Mouse (Mus musculus) limb, embryonic 10.5 days (tissue): ENCODE results near the gene Fkbp5. TPM values are rescaled to one million over a fixed set of nuclear protein-coding genes. Genes with fewer than 3 reads are reported as not detected.

Experiments
- DNase-seq: peaks from one replicate; pipeline ENCODE4 v3.0.0-alpha.2; 2017; ENCODE audit warnings: low spot score
- H3K27ac ChIP-seq: fragments of 300-500 bp; sonication (generic); 2 replicates; pipeline ENCODE4 v1.5.1; 2016; ENCODE audit warnings: mild to moderate bottlenecking
- H3K27me3 ChIP-seq: fragments of 300-500 bp; sonication (generic); 2 replicates; pipeline ENCODE4 v1.6.1; 2016; ENCODE audit warnings: low read depth, mild to moderate bottlenecking; ENCODE audit not compliant: poor library complexity, severe bottlenecking
- H3K36me3 ChIP-seq: fragments of 300-500 bp; sonication (generic); 2 replicates; pipeline ENCODE4 v1.6.1; 2016; ENCODE audit warnings: mild to moderate bottlenecking, moderate library complexity
- H3K4me1 ChIP-seq: fragments of 300-500 bp; sonication (generic); 2 replicates; pipeline ENCODE4 v1.6.1; 2016
- H3K4me3 ChIP-seq: fragments of 300-500 bp; sonication (generic); 2 replicates; pipeline ENCODE4 v1.5.1; 2016; ENCODE audit warnings: mild to moderate bottlenecking, moderate library complexity
- H3K9me3 ChIP-seq: fragments of 300-500 bp; sonication (generic); replicated peaks from 2 replicates; pipeline ENCODE4 v1.6.1; 2016; ENCODE audit warnings: mild to moderate bottlenecking
- WGBS: fragments of 180-500 bp; shearing (Covaris S2); methylation state at CpG from one replicate; pipeline ENCODE4 v1.1.7; 2016; 5-methylcytosine and 5-hydroxymethylcytosine counted together
- polyA plus RNA-seq: library from polyadenylated mRNA; unstranded; fragments of >200 nt; fragmentation: Nextera tagmentation; extraction: Ambion mirVana; gene quantifications from 2 replicates; pipeline ENCODE4 v1.2.1, GENCODE M21; 2016

Fkbp5 gene
- polyA plus RNA-seq, 1 experiment from 2014 or later = 32.6 TPM

DNA sequence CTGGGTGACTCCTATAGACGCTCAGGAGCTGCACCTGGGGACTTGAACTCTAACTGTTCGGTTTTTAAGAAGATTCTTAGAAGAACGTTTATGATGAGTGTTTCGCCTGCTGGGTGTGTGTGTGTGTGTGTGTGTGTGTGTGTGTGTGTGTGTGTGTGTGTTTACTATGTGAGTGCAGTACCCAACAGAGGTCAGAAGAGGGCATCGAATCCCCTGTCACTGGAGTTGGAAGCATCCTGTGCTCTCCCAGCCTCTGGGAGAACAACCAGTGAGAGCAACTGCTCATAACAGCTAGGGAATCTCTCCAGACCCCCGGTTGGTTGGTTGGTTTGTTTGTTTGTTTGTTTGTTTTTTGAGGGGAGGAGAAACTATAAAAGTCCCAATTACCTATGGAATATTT is 30.6 kb downstream of the Fkbp5 start:
- DNase-seq = no peak
- Histone ChIP-seq H3K4me3 (peak overlapping the region; percentile 91; the same call in 1 of the 2 replicates), H3K4me1 (peaks cover 25% of the 10 kb centered on the region), H3K36me3 (no peaks in the 10 kb centered on the region), H3K9me3 (no peaks in the 10 kb centered on the region), H3K27ac (peak overlapping the region; percentile 94; the same call in 1 of the 2 replicates), H3K27me3 (no peaks in the 10 kb centered on the region)
- WGBS = 79% methylated on average over 6 of the region's 6 CpGs

DNA sequence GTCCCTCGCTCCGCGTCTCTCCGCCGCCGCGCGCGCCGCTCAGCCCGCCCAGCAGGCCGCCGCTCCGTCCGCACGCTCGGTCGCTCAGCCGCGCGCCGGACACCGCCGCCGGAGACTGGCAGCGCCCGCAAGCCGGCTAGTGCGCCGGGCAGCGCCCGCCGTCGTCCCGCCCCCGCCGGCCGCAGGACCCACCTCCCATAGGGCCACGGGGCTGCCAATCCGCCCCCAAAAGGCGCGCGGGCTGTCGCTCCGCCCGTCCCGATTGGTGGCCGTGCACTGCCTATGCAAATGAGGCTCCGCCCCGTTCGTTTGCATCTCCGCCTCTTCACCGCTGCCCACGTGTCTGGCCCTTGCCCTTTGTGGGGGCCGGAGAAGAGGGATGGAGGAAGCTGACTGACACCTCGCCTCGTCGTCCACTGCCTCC is 31.3 kb downstream of the Fkbp5 start:
- H3K27ac ChIP-seq = peak overlapping the region; percentile 94
- peak; percentile 97 for DNase-seq

DNA sequence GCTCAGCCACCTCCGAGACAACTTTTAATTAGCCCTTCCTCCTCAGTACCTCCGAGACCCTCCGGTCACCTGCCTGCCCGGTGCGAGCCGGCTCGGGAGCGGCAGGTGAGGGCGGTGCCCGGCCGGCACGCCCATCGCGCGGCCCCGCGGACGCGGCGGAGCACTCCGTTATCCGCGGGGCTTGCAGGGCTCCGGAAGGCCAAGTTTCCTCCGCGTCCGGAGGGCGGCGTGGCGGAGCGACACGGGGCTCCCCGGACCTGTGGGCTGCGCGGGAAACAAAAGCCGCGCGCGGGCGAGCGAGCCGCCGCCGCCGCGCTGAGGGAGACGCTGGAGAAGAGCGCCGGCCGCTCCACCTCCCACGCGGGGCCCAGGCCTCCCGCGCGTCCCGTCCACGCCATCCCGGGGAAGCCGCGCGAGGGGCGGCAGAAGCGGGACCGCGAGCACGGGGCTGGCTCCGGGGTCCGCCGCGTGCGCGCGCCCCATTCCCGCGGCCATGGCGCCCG is 31.8 kb downstream of the Fkbp5 start:
- H3K9me3 ChIP-seq = no peaks in the 10 kb centered on the region
- peak overlapping the region; percentile 94 for H3K27ac ChIP-seq
- peaks cover 7% of the 10 kb centered on the region; the same call in 1 of the 2 replicates for H3K36me3 ChIP-seq
- no peaks in the 10 kb centered on the region for H3K27me3 ChIP-seq
- peak overlapping the region; percentile 91 for H3K4me3 ChIP-seq
- peak; percentile 70 for DNase-seq
- WGBS = under 1% methylated on average over 71 of the region's 77 CpGs
- H3K4me1 ChIP-seq = peaks cover 25% of the 10 kb centered on the region

More for the DNA sequence above, 31.3 kb downstream of the Fkbp5 start:
- Histone ChIP-seq H3K4me3 (peak overlapping the region; percentile 91), H3K27me3 (no peaks in the 10 kb centered on the region), H3K4me1 (peaks cover 25% of the 10 kb centered on the region), H3K36me3 (peaks cover 2% of the 10 kb centered on the region; the same call in 1 of the 2 replicates), H3K9me3 (no peaks in the 10 kb centered on the region)
- 6% methylated on average over 58 of the region's 58 CpGs for WGBS

GRCm38 (mm10) chr17:28484704-28485445 is 32.5 kb downstream of the Fkbp5 start:
- Histone ChIP-seq H3K27ac (peak overlapping the region; percentile 94), H3K4me1 (peaks cover 25% of the 10 kb centered on the region), H3K27me3 (no peaks in the 10 kb centered on the region), H3K9me3 (no peaks in the 10 kb centered on the region), H3K4me3 (peak overlapping the region; percentile 91), H3K36me3 (peaks cover 8% of the 10 kb centered on the region; the same call in 1 of the 2 replicates)
- WGBS = 14% methylated on average over 30 of the region's 30 CpGs
- peak; percentile 52 for DNase-seq

DNA sequence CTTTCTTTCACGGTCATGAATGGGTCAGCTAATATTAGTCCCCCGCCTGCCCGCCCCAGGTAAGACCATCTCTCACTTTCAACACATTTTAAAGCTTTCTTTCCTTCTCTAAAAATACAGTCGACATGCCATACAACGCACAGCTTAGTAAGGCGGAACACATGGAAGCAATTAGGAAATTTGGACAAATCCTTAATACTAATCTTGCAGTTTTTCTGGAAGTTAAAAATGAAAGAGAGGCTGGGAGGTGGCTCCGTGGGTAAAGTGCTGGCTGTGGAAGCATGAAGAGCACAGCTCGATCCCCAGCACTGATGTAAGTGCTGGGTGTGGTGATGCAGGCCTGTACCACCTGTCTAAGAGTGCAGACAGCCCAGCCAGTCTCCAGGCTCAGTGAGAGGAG is 39.9 kb downstream of the Fkbp5 start:
- Histone ChIP-seq H3K27ac (peak overlapping the region; percentile 19; the same call in 1 of the 2 replicates), H3K27me3 (no peaks in the 10 kb centered on the region), H3K36me3 (peaks cover 13% of the 10 kb centered on the region), H3K9me3 (no peaks in the 10 kb centered on the region), H3K4me1 (peaks cover 11% of the 10 kb centered on the region), H3K4me3 (no peak overlapping the region)
- no peak for DNase-seq
- 81% methylated on average over 8 of the region's 8 CpGs for WGBS

DNA sequence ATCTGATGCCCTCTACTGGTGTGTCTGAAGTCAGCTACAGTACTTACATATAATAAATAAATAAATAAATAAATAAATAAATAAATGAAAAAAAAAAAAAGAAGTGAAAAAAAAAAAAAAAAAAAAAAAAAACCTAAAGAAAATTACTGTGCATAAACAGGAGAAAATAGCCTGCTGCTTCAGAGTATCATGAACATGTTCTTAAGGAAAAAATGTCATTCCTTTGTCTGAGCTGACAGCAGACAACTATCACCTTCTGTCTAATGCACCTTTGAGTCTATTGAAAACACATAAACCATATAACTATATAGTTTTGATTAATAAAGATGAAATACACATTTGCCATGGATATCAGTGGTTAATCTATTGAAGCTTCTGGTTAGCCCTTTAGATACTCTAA is 40.9 kb downstream of the Fkbp5 start:
- peaks cover 11% of the 10 kb centered on the region for H3K4me1 ChIP-seq
- H3K27me3 ChIP-seq = no peaks in the 10 kb centered on the region
- H3K4me3 ChIP-seq = no peak overlapping the region
- no peak overlapping the region for H3K27ac ChIP-seq
- no peak for DNase-seq
- H3K36me3 ChIP-seq = peaks cover 15% of the 10 kb centered on the region
- no peaks in the 10 kb centered on the region for H3K9me3 ChIP-seq

GRCm38 (mm10) chr17:28475593-28476325 is 41.6 kb downstream of the Fkbp5 start:
- Histone ChIP-seq H3K27ac (no peak overlapping the region), H3K4me1 (peaks cover 11% of the 10 kb centered on the region), H3K9me3 (no peaks in the 10 kb centered on the region), H3K4me3 (no peak overlapping the region), H3K36me3 (peaks cover 10% of the 10 kb centered on the region), H3K27me3 (no peaks in the 10 kb centered on the region)
- DNase-seq = no peak
- 81% methylated on average over 3 of the region's 3 CpGs for WGBS

- no peak for DNase-seq
- Histone ChIP-seq H3K4me3 (no peak overlapping the region), H3K27ac (no peak overlapping the region), H3K9me3 (no peaks in the 10 kb centered on the region), H3K27me3 (no peaks in the 10 kb centered on the region), H3K36me3 (peaks cover 6% of the 10 kb centered on the region; the same call in 1 of the 2 replicates), H3K4me1 (peaks cover 8% of the 10 kb centered on the region)
- WGBS = 90% methylated on average over 5 of the region's 5 CpGs
Measured at GRCm38 (mm10) chr17:28472696-28473095, 44.6 kb downstream of the Fkbp5 start.

GRCm38 (mm10) chr17:28470876-28471275 is 46.5 kb downstream of the Fkbp5 start:
- H3K4me3 ChIP-seq = no peak overlapping the region
- 82% methylated on average over 6 of the region's 6 CpGs for WGBS
- no peaks in the 10 kb centered on the region for H3K27me3 ChIP-seq
- H3K4me1 ChIP-seq = no peaks in the 10 kb centered on the region
- H3K9me3 ChIP-seq = no peaks in the 10 kb centered on the region
- no peak overlapping the region for H3K27ac ChIP-seq
- peaks cover 6% of the 10 kb centered on the region; the same call in 1 of the 2 replicates for H3K36me3 ChIP-seq
- no peak for DNase-seq

DNA sequence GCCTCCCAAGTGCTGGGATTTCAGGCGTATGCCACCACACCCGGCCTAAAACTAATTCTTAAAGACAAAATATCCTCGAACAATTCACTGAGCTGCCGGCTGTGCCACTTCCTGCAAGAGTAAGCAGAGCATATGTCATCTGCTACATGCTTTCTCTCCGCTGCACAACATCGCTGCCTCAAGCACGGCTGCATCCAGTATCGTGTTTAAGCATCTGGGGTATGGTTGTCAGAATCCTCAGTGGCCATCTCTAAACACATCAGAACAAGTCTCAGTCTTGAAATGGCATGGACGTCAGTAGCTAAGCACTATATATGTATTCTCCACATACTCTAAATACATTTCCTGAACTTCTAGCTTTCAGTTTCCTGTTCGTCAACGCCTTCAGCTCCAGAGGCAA is 49.6 kb downstream of the Fkbp5 start:
- Histone ChIP-seq H3K27me3 (no peaks in the 10 kb centered on the region), H3K4me1 (no peaks in the 10 kb centered on the region), H3K4me3 (no peak overlapping the region), H3K27ac (no peak overlapping the region), H3K36me3 (0 out of 2 replicates have a peak, but pooled peaks cover 2% of the 10 kb centered on the region), H3K9me3 (no peaks in the 10 kb centered on the region)
- no peak for DNase-seq
- WGBS = 88% methylated on average over 11 of the region's 11 CpGs

- DNase-seq = no peak
- Histone ChIP-seq H3K4me1 (no peaks in the 10 kb centered on the region), H3K9me3 (no peaks in the 10 kb centered on the region), H3K4me3 (no peak overlapping the region), H3K27ac (no peak overlapping the region), H3K36me3 (no peaks in the 10 kb centered on the region), H3K27me3 (no peaks in the 10 kb centered on the region)
- WGBS = 88% methylated on average over 4 of the region's 4 CpGs
Measured at GRCm38 (mm10) chr17:28465968-28466367, 51.4 kb downstream of the Fkbp5 start.

GRCm38 (mm10) chr17:28463701-28464443 is 53.5 kb downstream of the Fkbp5 start:
- no peak for DNase-seq
- Histone ChIP-seq H3K27me3 (no peaks in the 10 kb centered on the region), H3K9me3 (no peaks in the 10 kb centered on the region), H3K27ac (no peak overlapping the region), H3K4me3 (no peak overlapping the region), H3K36me3 (no peaks in the 10 kb centered on the region), H3K4me1 (no peaks in the 10 kb centered on the region)
- WGBS = 86% methylated on average over 7 of the region's 7 CpGs
